Mouse (Mus musculus) erythroblast, embryonic 14.5 days (primary cell): ENCODE data around the gene Gpr119.

Experiments
- GATA1 ChIP-seq: IDR thresholded peaks from 2 replicates; pipeline ENCODE4 v1.6.1; 2012; ENCODE audit warnings: low read length, inconsistent platforms, mixed read lengths
- TAL1 ChIP-seq: IDR thresholded peaks from 3 replicates; pipeline ENCODE4 v1.6.1; 2012; ENCODE audit warnings: low read length, inconsistent platforms, mixed read lengths

GRCm38 (mm10) chrX:48683857-48684256, 9.6 kb upstream of the Gpr119 start:
- TF ChIP-seq TAL1 (no peak), GATA1 (no peak)
